Mouse (Mus musculus) testis, adult 2 months (tissue): ENCODE measurements around the gene Nos1ap. TPM values are rescaled to one million over a fixed set of nuclear protein-coding genes. Genes with fewer than 3 reads are reported as not detected.

Experiments used
- H3K27ac ChIP-seq: fragments of 200-500 bp; 2 replicates; pipeline ENCODE4 v1.5.1; 2012; ENCODE audit warnings: low read depth, low read length; ENCODE audit not compliant: control insufficient read depth, insufficient read depth
- H3K27me3 ChIP-seq: fragments of 200-500 bp; 2 replicates; pipeline ENCODE4 v1.6.1; 2012; ENCODE audit warnings: mild to moderate bottlenecking, low read length, moderate library complexity; ENCODE audit not compliant: control insufficient read depth, insufficient read depth
- H3K36me3 ChIP-seq: fragments of 200-500 bp; 2 replicates; pipeline ENCODE4 v1.6.1; 2012; ENCODE audit warnings: mild to moderate bottlenecking, low read length; ENCODE audit not compliant: control insufficient read depth, insufficient read depth
- H3K4me1 ChIP-seq: fragments of 200-500 bp; 2 replicates; pipeline ENCODE4 v1.6.1; 2012; ENCODE audit warnings: low read length; ENCODE audit not compliant: control insufficient read depth, insufficient read depth
- H3K4me3 ChIP-seq: fragments of 200-500 bp; 2 replicates; pipeline ENCODE4 v1.5.1; 2012; ENCODE audit warnings: low read depth, mild to moderate bottlenecking, low read length, moderate library complexity, mixed read lengths; ENCODE audit not compliant: control insufficient read depth
- CTCF ChIP-seq: fragments of 200-500 bp; IDR thresholded peaks from 2 replicates; pipeline ENCODE4 v1.5.1; 2012; ENCODE audit warnings: low read depth, mild to moderate bottlenecking, inconsistent platforms, low read length, moderate library complexity; ENCODE audit not compliant: control insufficient read depth, insufficient read depth, insufficient replicate concordance
- POLR2A ChIP-seq: fragments of 200-500 bp; IDR thresholded peaks from 2 replicates; pipeline ENCODE4 v1.6.1; 2012; ENCODE audit warnings: low read depth, mild to moderate bottlenecking, inconsistent platforms, low read length, moderate library complexity; ENCODE audit not compliant: control insufficient read depth
- polyA plus RNA-seq: library from polyadenylated mRNA; depleted of rRNA; stranded (reverse); fragments of >200 nt; gene quantifications from 2 replicates; pipeline ENCODE4 v1.2.3, GENCODE M21; 2012

The Nos1ap gene
- polyA plus RNA-seq, 1 experiment: 2.1 TPM

DNA sequence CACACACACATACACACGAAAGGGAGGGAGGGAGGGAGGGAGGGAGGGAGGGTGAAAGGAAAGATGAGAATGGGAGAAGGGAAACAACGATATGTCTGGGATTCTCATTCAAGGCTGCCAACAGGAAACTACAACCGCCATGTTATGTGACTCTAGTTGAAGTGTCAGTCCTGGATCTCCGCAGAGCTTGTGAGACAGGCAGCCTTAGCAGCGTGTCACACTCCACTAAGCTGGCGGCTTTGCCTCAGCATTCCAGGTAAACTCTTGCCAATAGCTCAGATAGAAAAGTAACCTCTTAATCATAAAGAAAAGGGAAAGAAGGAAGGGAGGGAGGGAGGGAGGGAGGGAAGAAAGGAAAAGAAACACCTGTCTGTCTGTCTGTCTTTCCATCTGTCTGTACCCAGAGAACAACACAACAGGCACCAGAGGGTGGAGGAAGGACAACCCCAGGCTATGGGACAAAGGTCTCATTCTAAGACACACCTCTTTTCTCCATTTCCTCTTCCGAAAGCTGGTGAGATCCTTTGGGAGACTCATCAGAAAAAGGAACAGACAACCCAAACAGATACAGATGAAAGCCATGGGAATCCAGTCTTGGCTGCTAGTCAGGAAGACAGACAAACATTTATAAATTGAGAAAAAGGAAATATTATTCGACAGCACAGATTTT lies 107.3 kb downstream of the Nos1ap start:
- TF ChIP-seq POLR2A (no peak), CTCF (no peak)

GRCm38 (mm10) chr1:170481093-170481492 lies 108.6 kb downstream of the Nos1ap start:
- Histone ChIP-seq H3K36me3 (no peaks in the 10 kb centered on the region), H3K4me3 (no peak overlapping the region), H3K27me3 (no peaks in the 10 kb centered on the region), H3K4me1 (peaks cover 3% of the 10 kb centered on the region; the same call in 1 of the 2 replicates), H3K27ac (peak overlapping the region; percentile 32)
- no peak for TF ChIP-seq POLR2A

More for the DNA sequence above, 107.3 kb downstream of the Nos1ap start:
- Histone ChIP-seq H3K27ac (no peak overlapping the region), H3K4me3 (no peak overlapping the region), H3K27me3 (no peaks in the 10 kb centered on the region), H3K36me3 (no peaks in the 10 kb centered on the region), H3K4me1 (peaks cover 3% of the 10 kb centered on the region; the same call in 1 of the 2 replicates)

DNA sequence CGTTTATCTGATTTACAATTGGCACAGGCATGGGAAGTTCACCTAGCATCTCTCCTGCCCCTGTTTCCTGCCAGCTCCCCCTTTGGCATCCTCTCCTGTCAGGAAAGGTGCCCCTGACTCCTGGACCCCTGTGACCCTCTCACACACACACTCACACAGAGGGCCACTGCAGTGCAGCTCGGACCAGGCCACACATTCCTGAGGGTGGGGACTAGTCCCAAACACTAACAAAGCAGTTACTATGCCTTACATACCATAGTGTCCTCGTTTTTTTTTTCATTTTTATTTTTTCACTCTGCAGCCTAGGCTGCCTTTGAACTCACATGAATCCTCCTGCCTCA lies 110.2 kb downstream of the Nos1ap start:
- H3K4me1 ChIP-seq: peaks cover 3% of the 10 kb centered on the region; the same call in 1 of the 2 replicates
- no peak overlapping the region for H3K27ac ChIP-seq
- H3K36me3 ChIP-seq: no peaks in the 10 kb centered on the region
- no peak overlapping the region for H3K4me3 ChIP-seq
- TF ChIP-seq CTCF (no peak), POLR2A (no peak)
- no peaks in the 10 kb centered on the region for H3K27me3 ChIP-seq

- peaks cover 3% of the 10 kb centered on the region; the same call in 1 of the 2 replicates for H3K4me1 ChIP-seq
- no peak overlapping the region for H3K4me3 ChIP-seq
- no peaks in the 10 kb centered on the region for H3K36me3 ChIP-seq
- no peaks in the 10 kb centered on the region for H3K27me3 ChIP-seq
- TF ChIP-seq POLR2A: no peak
- TF ChIP-seq CTCF: no peak
- no peak overlapping the region for H3K27ac ChIP-seq
These were observed 110.7 kb downstream of the Nos1ap start for GRCm38 (mm10) chr1:170478791-170479457.

GRCm38 (mm10) chr1:170477636-170478600 lies 111.7 kb downstream of the Nos1ap start:
- H3K4me3 ChIP-seq: no peak overlapping the region
- H3K27ac ChIP-seq: no peak overlapping the region
- no peaks in the 10 kb centered on the region for H3K27me3 ChIP-seq
- no peaks in the 10 kb centered on the region for H3K36me3 ChIP-seq
- no peak for TF ChIP-seq CTCF
- no peak for TF ChIP-seq POLR2A
- H3K4me1 ChIP-seq: peaks cover 3% of the 10 kb centered on the region; the same call in 1 of the 2 replicates

GRCm38 (mm10) chr1:170473460-170473859 lies 116.2 kb downstream of the Nos1ap start:
- Histone ChIP-seq H3K27ac (no peak overlapping the region), H3K4me3 (no peak overlapping the region), H3K4me1 (no peaks in the 10 kb centered on the region), H3K27me3 (no peaks in the 10 kb centered on the region), H3K36me3 (no peaks in the 10 kb centered on the region)
- TF ChIP-seq POLR2A: no peak
- no peak for TF ChIP-seq CTCF

GRCm38 (mm10) chr1:170472861-170473260 lies 116.8 kb downstream of the Nos1ap start:
- Histone ChIP-seq H3K4me3 (no peak overlapping the region), H3K36me3 (no peaks in the 10 kb centered on the region), H3K4me1 (no peaks in the 10 kb centered on the region), H3K27me3 (no peaks in the 10 kb centered on the region), H3K27ac (no peak overlapping the region)
- TF ChIP-seq POLR2A (no peak), CTCF (no peak)
